Mouse (Mus musculus) stomach, postnatal 0 days (tissue): ENCODE data around the gene Plpp6.

Experiments
- CTCF ChIP-seq: IDR thresholded peaks from 2 replicates; pipeline ENCODE4 v1.5.1; 2016; ENCODE audit warnings: antibody characterized with exemption, low read depth, mild to moderate bottlenecking, moderate library complexity
- EP300 ChIP-seq: optimal IDR thresholded peaks from 2 replicates; pipeline ENCODE3; 2016; ENCODE audit warnings: antibody characterized with exemption

DNA sequence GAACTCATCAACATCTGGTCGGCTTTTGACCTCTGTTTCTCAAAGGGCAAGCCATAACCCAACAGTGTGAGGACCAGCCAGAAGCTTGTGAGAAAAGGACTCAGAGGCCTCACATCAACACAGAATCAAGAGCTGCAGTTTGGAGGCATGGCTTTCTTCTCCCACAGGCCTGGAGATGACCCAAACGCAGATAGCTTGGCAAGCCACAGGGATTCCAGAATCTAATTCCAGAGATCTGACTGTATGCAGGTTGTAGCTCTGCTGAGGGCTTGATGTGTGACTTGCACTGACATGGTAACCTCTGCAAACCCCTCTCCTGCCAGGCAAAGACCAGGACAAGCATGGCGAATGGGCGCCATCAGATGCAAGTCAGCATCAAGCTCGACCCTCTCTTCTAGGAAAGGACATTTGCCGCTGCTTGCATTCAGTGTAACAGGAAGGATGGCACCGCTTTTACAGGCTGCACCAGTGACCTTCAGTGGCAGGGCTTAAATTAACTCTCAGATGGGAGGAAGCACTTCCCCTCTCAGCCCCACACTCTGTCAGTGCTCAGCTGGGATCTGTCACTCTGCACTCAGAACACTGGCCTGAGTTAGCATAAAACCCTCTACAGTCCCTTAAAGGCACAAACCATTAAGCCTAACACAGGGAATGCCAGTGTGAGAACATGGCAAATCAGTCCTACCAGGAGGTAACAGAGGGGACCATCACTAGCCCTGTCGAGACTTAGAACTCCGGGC, 23.4 kb upstream of the Plpp6 start:
- TF ChIP-seq CTCF: no peak
- no peak for TF ChIP-seq EP300
